Mouse (Mus musculus) heart, postnatal 0 days (tissue): ENCODE measurements around the gene Larp4.

Experiments
- CTCF ChIP-seq: IDR thresholded peaks from 2 replicates; pipeline ENCODE4 v1.5.1; 2016; ENCODE audit warnings: antibody characterized with exemption, control low read depth, low read depth
- EP300 ChIP-seq: IDR thresholded peaks from 2 replicates; pipeline ENCODE4 v1.6.1; 2016; ENCODE audit warnings: antibody characterized with exemption, low read depth

DNA sequence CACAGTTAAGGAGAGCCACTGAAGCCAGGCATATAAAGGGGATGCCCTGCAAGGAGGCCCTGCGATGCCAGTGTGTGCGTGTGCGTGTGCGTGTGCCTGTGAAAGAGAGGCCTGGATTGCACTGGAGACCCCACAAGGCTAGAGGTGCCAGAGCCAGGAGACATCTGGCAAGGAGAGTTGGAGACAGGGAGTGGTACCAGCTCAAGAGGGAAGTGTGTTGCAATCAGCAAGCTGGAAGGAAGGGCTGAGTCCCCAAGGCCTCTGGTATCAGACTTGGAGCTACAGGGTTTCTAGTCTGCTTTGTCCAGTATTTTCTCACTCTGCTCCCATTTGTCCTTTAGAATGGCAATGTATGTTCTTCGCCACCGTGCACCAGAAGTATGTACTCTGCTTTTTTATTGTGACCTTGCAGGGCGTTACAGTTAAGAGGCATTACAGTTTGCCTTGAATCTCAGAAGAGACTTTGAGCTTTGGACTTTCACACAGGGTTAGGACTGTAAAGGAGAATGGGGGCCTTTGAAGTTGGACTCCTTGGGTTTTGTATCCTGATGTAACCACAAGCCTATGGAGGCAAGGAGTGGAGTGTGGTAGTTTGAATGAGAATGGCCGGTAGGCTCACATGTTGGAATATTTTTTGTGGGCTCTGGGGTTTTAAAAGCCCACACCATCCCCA is 4.6 kb upstream of the Larp4 start:
- no peak for TF ChIP-seq CTCF
- TF ChIP-seq EP300, result no peak
